Mouse (Mus musculus) retina, postnatal 1 day (tissue): Measurements from ENCODE around the gene Olfr857.
"Not testable (repeated sequence)": the region's sequence is repeated elsewhere in the genome, so short reads cannot be mapped to it uniquely, and the experiment has no call there.

Source experiments
- DNase-seq: peaks from one replicate; pipeline ENCODE4 v3.0.0-alpha.2; 2012

Gene Olfr857

DNA sequence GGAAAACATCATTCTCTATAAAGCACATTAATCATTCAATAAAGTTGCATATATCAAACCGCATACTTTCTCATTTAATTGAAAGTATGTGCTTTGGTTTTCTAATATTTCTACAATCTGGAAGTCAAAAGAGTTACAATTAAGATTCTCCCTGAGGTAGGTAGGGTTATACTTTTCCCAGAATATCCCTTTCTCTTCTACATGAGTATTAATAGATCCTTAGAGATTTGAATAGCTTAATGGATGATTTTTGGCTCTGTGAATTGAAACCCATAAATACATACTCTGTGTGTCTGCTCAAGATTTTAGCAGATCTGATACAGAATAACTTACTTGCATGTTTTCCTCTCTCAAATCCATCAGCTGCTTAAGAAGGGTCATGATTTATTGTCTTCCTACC is at the start of gene Olfr857:
Gene Olfr857, plus strand, starts transcription at position 301 of the 400 bp plus-strand sequence.
- no peak for DNase-seq

- no peak for DNase-seq
Measured at GRCm38 (mm10) chr9:19690281-19690680, 19.0 kb upstream of the Olfr857 start.

- no peak for DNase-seq
Measured at GRCm38 (mm10) chr9:19691426-19691825, 17.8 kb upstream of the Olfr857 start.

- DNase-seq: no peak
Measured at GRCm38 (mm10) chr9:19692430-19692829, 16.8 kb upstream of the Olfr857 start.

- DNase-seq: not testable (repeated sequence)
Measured at GRCm38 (mm10) chr9:19694285-19694684, 14.9 kb upstream of the Olfr857 start.

DNA sequence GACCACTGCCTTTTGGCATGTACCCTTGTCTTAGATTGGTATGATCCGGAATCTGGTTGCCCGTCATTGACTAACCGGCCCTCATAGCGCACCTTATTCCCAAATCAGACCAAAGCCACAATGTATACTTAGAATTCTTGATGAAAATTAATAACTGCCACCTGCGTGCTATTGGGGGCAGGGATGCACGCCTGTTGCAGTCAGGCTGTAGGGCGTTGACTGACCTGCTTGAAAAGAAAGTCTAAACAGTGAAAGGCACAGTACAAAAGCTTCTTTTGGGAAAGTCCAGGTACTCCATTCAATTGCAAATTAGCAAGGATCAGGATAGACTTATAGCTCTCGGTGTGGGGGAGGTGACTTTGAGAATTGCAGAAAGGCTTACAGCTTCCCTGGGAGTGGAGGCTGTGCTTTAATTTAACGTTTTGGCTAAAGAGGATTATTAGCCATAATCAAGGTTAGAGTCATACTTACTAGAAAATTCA is 14.3 kb upstream of the Olfr857 start:
- DNase-seq: not testable (repeated sequence)

- DNase-seq: not testable (repeated sequence)
Measured at GRCm38 (mm10) chr9:19704546-19704945, 4.7 kb upstream of the Olfr857 start.
